Mouse (Mus musculus): Measurements from ENCODE around the gene Rnf150. TPM values are rescaled to one million over a fixed set of nuclear protein-coding genes. Genes with fewer than 3 reads are reported as not detected.

Gene Rnf150
- polyA plus RNA-seq, 1 experiment from 2014 or later: 1.5 TPM

GRCm38 (mm10) chr8:83058951-83059350 lies 195.8 kb downstream of the Rnf150 start:
- WGBS: 73% methylated on average over 8 of the region's 8 CpGs
- Histone ChIP-seq H3K27me3 (ENCODE audit: control insufficient read depth, insufficient read depth, low read length) (no peaks in the 10 kb centered on the region), H3K9ac (ENCODE audit: low read length) (no peak overlapping the region), H3K27ac (ENCODE audit: low read depth, low read length) (no peak overlapping the region), H3K9me3 (ENCODE audit: control insufficient read depth, low read length) (no peaks in the 10 kb centered on the region), H3K4me2 (ENCODE audit: low read depth, low read length, severe bottlenecking) (no peak overlapping the region), H3K4me3 (ENCODE audit: low read depth, low read length) (no peak overlapping the region), H3K36me3 (ENCODE audit: control insufficient read depth, insufficient read depth, low read length) (no peaks in the 10 kb centered on the region), H3K4me1 (replicated peaks; ENCODE audit: control insufficient read depth, insufficient read depth, low read length) (no peaks in the 10 kb centered on the region)
- ATAC-seq (replicated peaks; ENCODE audit: low FRiP score) (no peak), DNase-seq (ENCODE audit: low spot score) (peak; percentile 15)

- H3K9me3 ChIP-seq (ENCODE audit: control insufficient read depth, low read length): no peaks in the 10 kb centered on the region
- H3K4me3 ChIP-seq (ENCODE audit: low read depth, low read length): no peak overlapping the region
- no peak for DNase-seq (ENCODE audit: low spot score)
- WGBS: 91% methylated on average over 2 of the region's 2 CpGs
- no peak overlapping the region for H3K9ac ChIP-seq (ENCODE audit: low read length)
- H3K4me2 ChIP-seq (ENCODE audit: low read depth, low read length, severe bottlenecking): no peak overlapping the region
- H3K4me1 ChIP-seq (replicated peaks; ENCODE audit: control insufficient read depth, insufficient read depth, low read length): no peaks in the 10 kb centered on the region
- no peak for ATAC-seq (replicated peaks; ENCODE audit: low FRiP score)
- no peaks in the 10 kb centered on the region for H3K27me3 ChIP-seq (ENCODE audit: control insufficient read depth, insufficient read depth, low read length)
- no peak overlapping the region for H3K27ac ChIP-seq (ENCODE audit: low read depth, low read length)
- H3K36me3 ChIP-seq (ENCODE audit: control insufficient read depth, insufficient read depth, low read length): no peaks in the 10 kb centered on the region
Measured at GRCm38 (mm10) chr8:83060076-83060475, 196.9 kb downstream of the Rnf150 start.

GRCm38 (mm10) chr8:83061257-83061656 lies 198.1 kb downstream of the Rnf150 start:
- DNase-seq (ENCODE audit: low spot score) (peak; percentile 9), ATAC-seq (replicated peaks; ENCODE audit: low FRiP score) (no peak)
- H3K27me3 ChIP-seq (ENCODE audit: control insufficient read depth, insufficient read depth, low read length): no peaks in the 10 kb centered on the region
- H3K4me2 ChIP-seq (ENCODE audit: low read depth, low read length, severe bottlenecking): no peak overlapping the region
- no peak overlapping the region for H3K9ac ChIP-seq (ENCODE audit: low read length)
- H3K27ac ChIP-seq (ENCODE audit: low read depth, low read length): no peak overlapping the region
- H3K4me1 ChIP-seq (replicated peaks; ENCODE audit: control insufficient read depth, insufficient read depth, low read length): no peaks in the 10 kb centered on the region
- 77% methylated on average over 5 of the region's 5 CpGs for WGBS
- H3K36me3 ChIP-seq (ENCODE audit: control insufficient read depth, insufficient read depth, low read length): no peaks in the 10 kb centered on the region
- H3K9me3 ChIP-seq (ENCODE audit: control insufficient read depth, low read length): no peaks in the 10 kb centered on the region
- no peak overlapping the region for H3K4me3 ChIP-seq (ENCODE audit: low read depth, low read length)

- H3K27me3 ChIP-seq (ENCODE audit: control insufficient read depth, insufficient read depth, low read length): no peaks in the 10 kb centered on the region
- 90% methylated on average over 3 of the region's 3 CpGs for WGBS
- H3K4me2 ChIP-seq (ENCODE audit: low read depth, low read length, severe bottlenecking): no peak overlapping the region
- no peak overlapping the region for H3K27ac ChIP-seq (ENCODE audit: low read depth, low read length)
- no peaks in the 10 kb centered on the region for H3K4me1 ChIP-seq (replicated peaks; ENCODE audit: control insufficient read depth, insufficient read depth, low read length)
- ATAC-seq (replicated peaks; ENCODE audit: low FRiP score) (no peak), DNase-seq (ENCODE audit: low spot score) (no peak)
- no peaks in the 10 kb centered on the region for H3K9me3 ChIP-seq (ENCODE audit: control insufficient read depth, low read length)
- H3K9ac ChIP-seq (ENCODE audit: low read length): no peak overlapping the region
- H3K4me3 ChIP-seq (ENCODE audit: low read depth, low read length): no peak overlapping the region
- H3K36me3 ChIP-seq (ENCODE audit: control insufficient read depth, insufficient read depth, low read length): no peaks in the 10 kb centered on the region
Measured at GRCm38 (mm10) chr8:83061873-83062272, 198.7 kb downstream of the Rnf150 start.

GRCm38 (mm10) chr8:83062276-83062675 lies 199.1 kb downstream of the Rnf150 start:
- 86% methylated on average over 5 of the region's 5 CpGs for WGBS
- no peak overlapping the region for H3K27ac ChIP-seq (ENCODE audit: low read depth, low read length)

GRCm38 (mm10) chr8:83064096-83064495 lies 200.9 kb downstream of the Rnf150 start:
- DNase-seq (ENCODE audit: low spot score): no peak
- Histone ChIP-seq H3K4me1 (replicated peaks; ENCODE audit: control insufficient read depth, insufficient read depth, low read length) (no peaks in the 10 kb centered on the region), H3K27me3 (ENCODE audit: control insufficient read depth, insufficient read depth, low read length) (no peaks in the 10 kb centered on the region), H3K36me3 (ENCODE audit: control insufficient read depth, insufficient read depth, low read length) (no peaks in the 10 kb centered on the region), H3K4me3 (ENCODE audit: low read depth, low read length) (no peak overlapping the region), H3K27ac (ENCODE audit: low read depth, low read length) (no peak overlapping the region), H3K9ac (ENCODE audit: low read length) (no peak overlapping the region), H3K9me3 (ENCODE audit: control insufficient read depth, low read length) (no peaks in the 10 kb centered on the region), H3K4me2 (ENCODE audit: low read depth, low read length, severe bottlenecking) (no peak overlapping the region)
- ATAC-seq (replicated peaks; ENCODE audit: low FRiP score): no peak
- WGBS: 95% methylated on average over 6 of the region's 6 CpGs

More at GRCm38 (mm10) chr8:83062276-83062675, 199.1 kb downstream of the Rnf150 start:
- DNase-seq (ENCODE audit: low spot score) (no peak), ATAC-seq (replicated peaks; ENCODE audit: low FRiP score) (no peak)
- Histone ChIP-seq H3K36me3 (ENCODE audit: control insufficient read depth, insufficient read depth, low read length) (no peaks in the 10 kb centered on the region), H3K9ac (ENCODE audit: low read length) (no peak overlapping the region), H3K4me3 (ENCODE audit: low read depth, low read length) (no peak overlapping the region), H3K4me2 (ENCODE audit: low read depth, low read length, severe bottlenecking) (no peak overlapping the region), H3K9me3 (ENCODE audit: control insufficient read depth, low read length) (no peaks in the 10 kb centered on the region), H3K27me3 (ENCODE audit: control insufficient read depth, insufficient read depth, low read length) (no peaks in the 10 kb centered on the region), H3K4me1 (replicated peaks; ENCODE audit: control insufficient read depth, insufficient read depth, low read length) (no peaks in the 10 kb centered on the region)

GRCm38 (mm10) chr8:83066076-83066475 lies 202.9 kb downstream of the Rnf150 start:
- WGBS: 93% methylated on average over 6 of the region's 6 CpGs

GRCm38 (mm10) chr8:83066846-83067245 lies 203.7 kb downstream of the Rnf150 start:
- H3K9ac ChIP-seq (ENCODE audit: low read length): no peak overlapping the region
- no peaks in the 10 kb centered on the region for H3K27me3 ChIP-seq (ENCODE audit: control insufficient read depth, insufficient read depth, low read length)
- no peak overlapping the region for H3K4me2 ChIP-seq (ENCODE audit: low read depth, low read length, severe bottlenecking)
- WGBS: 84% methylated on average over 3 of the region's 3 CpGs
- no peaks in the 10 kb centered on the region for H3K36me3 ChIP-seq (ENCODE audit: control insufficient read depth, insufficient read depth, low read length)
- DNase-seq (ENCODE audit: low spot score): no peak
- H3K27ac ChIP-seq (ENCODE audit: low read depth, low read length): no peak overlapping the region
- no peaks in the 10 kb centered on the region for H3K9me3 ChIP-seq (ENCODE audit: control insufficient read depth, low read length)
- H3K4me1 ChIP-seq (replicated peaks; ENCODE audit: control insufficient read depth, insufficient read depth, low read length): no peaks in the 10 kb centered on the region
- no peak for ATAC-seq (replicated peaks; ENCODE audit: low FRiP score)
- no peak overlapping the region for H3K4me3 ChIP-seq (ENCODE audit: low read depth, low read length)

More at GRCm38 (mm10) chr8:83066076-83066475, 202.9 kb downstream of the Rnf150 start:
- ATAC-seq (replicated peaks; ENCODE audit: low FRiP score) (no peak), DNase-seq (ENCODE audit: low spot score) (no peak)
- Histone ChIP-seq H3K9ac (ENCODE audit: low read length) (no peak overlapping the region), H3K4me2 (ENCODE audit: low read depth, low read length, severe bottlenecking) (no peak overlapping the region), H3K36me3 (ENCODE audit: control insufficient read depth, insufficient read depth, low read length) (no peaks in the 10 kb centered on the region), H3K9me3 (ENCODE audit: control insufficient read depth, low read length) (no peaks in the 10 kb centered on the region), H3K27me3 (ENCODE audit: control insufficient read depth, insufficient read depth, low read length) (no peaks in the 10 kb centered on the region), H3K4me1 (replicated peaks; ENCODE audit: control insufficient read depth, insufficient read depth, low read length) (no peaks in the 10 kb centered on the region), H3K27ac (ENCODE audit: low read depth, low read length) (no peak overlapping the region), H3K4me3 (ENCODE audit: low read depth, low read length) (no peak overlapping the region)

- Histone ChIP-seq H3K4me3 (ENCODE audit: low read depth, low read length) (no peak overlapping the region), H3K4me1 (replicated peaks; ENCODE audit: control insufficient read depth, insufficient read depth, low read length) (no peaks in the 10 kb centered on the region), H3K27ac (ENCODE audit: low read depth, low read length) (no peak overlapping the region), H3K4me2 (ENCODE audit: low read depth, low read length, severe bottlenecking) (no peak overlapping the region), H3K9ac (ENCODE audit: low read length) (no peak overlapping the region), H3K36me3 (ENCODE audit: control insufficient read depth, insufficient read depth, low read length) (no peaks in the 10 kb centered on the region), H3K9me3 (ENCODE audit: control insufficient read depth, low read length) (no peaks in the 10 kb centered on the region), H3K27me3 (ENCODE audit: control insufficient read depth, insufficient read depth, low read length) (no peaks in the 10 kb centered on the region)
- DNase-seq (ENCODE audit: low spot score): no peak
- ATAC-seq (replicated peaks; ENCODE audit: low FRiP score): no peak
- WGBS: 77% methylated on average over 7 of the region's 7 CpGs
Measured at GRCm38 (mm10) chr8:83067906-83068305, 204.8 kb downstream of the Rnf150 start.

Measured in forebrain, embryonic 11.5 days (tissue).